Mouse (Mus musculus): Measurements from ENCODE around the gene Pbx4. TPM values are rescaled to one million over a fixed set of nuclear protein-coding genes. Genes with fewer than 3 reads are reported as not detected.

The Pbx4 gene
- polyA plus RNA-seq, 1 experiment: 3.2 TPM

DNA sequence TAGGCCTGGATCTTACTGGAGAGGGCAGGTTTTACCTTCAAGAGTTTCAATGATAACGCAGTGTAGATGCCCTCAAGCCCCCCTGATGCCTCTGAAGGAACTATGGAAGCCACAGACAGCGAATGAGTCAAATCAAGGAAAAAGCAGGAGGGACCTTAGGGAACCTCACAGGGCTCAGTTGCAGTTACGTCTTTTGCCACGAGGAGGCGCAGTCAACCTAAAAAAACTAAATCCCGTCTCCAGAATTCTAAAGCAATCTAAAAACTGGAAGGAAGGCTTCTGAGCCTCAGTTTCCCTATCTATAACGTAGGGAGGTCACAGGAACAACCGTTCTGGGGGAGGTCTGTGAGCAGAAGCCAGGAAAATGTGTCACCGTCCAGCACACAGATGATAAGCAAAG lies 41.9 kb downstream of the Pbx4 start:
- no peak for DNase-seq (ENCODE audit: low spot score)

DNA sequence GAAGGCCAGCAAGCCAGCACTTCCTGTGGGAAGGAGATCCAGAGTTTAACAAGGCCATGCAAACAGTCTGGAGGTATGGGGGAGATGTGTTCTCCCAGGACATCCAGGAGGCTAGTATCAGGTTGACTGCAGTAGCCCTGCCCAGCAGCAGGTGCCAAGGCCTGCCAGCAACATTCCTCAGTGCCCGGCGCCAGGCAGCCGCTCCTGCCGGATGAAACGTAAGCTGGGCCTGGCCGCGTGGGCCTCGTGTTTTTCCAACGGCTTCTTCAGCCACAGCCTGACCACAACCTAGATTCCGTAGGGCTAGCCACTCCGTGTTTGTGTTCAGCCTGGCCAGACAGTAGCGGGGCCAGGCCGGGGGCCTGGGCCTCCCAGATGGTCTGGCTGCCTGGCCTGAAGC lies 42.4 kb downstream of the Pbx4 start:
- DNase-seq (ENCODE audit: low spot score): no peak

DNA sequence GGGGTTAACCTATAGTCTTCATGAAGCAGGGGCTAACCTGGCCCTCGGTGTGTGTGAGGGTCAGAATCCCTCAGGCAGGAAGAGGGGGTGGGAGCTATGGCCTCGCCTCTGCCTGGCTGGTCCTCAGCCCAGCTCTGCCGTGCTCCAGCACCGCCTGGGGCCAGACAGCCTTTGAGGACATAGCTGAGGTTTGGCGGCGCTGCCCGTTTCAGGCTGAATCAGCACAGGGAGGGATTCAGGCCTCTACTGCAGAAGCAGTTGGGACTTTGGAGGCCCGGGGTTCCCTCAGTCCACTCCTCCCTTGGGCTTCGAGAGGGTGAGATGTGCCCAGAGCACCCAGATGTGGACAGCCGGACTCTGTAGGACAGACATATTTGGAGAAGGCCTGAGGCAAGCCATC lies 43.8 kb downstream of the Pbx4 start:
- no peak for DNase-seq (ENCODE audit: low spot score)

DNA sequence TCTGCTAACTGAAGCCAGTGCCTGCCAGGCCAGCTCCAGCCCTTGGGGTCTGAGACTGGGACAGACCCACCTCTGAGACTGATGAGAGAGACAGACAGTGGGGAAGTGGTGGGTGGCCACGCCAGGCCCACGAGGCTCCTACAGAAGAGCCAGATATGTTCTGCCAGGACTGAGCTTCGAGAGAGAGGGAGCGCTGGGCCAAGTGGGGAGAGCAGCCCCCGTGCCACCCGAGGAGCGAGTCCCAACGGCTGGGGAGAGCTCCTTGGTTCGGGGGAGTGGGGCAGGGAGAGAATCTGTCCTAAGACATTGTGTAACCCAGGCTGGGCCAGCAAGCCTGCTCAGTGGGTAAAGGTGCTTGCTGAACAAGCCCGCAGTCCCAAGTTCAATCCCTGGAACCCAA lies 44.7 kb downstream of the Pbx4 start:
- DNase-seq (ENCODE audit: low spot score): no peak

DNA sequence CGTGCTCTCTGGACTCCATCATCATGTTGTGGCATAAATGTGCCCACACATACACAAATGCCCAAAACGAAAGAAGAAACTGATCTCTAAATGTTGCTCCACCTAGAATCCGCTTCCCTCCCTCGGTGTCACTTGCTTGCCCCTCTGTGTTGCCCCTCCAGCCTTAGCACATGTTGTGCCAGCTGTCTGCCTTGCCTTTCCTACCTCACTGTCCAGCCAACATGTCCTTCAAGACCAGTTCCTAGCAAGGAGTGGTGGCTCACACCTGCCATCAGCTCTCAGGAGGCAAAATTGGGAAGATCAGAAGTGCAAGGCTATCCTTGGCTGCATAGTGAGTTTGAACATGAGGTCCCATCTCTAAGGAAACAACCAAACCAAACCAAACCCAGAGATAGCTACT lies 45.1 kb downstream of the Pbx4 start:
- no peak for DNase-seq (ENCODE audit: low spot score)

DNA sequence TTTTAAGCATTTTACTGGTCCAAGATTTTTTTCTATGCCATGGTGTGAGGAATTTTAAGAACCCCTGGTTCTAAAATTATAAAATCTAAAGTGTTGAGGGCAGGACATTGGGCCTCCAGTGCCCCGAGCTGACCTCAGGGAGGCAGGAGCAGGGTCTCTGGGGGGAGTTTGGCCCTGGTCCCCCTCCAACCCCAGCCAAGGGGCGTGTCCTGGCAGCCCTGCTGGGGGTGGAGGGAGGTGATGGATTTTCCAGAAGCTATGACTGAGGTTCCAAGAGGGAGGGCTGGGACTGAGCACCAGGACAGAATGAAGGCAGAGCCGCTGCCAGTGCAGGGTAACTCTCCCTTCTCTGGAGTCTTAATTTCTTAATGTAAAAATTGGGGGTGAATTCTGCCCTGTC lies 45.7 kb downstream of the Pbx4 start:
- DNase-seq (ENCODE audit: low spot score): no peak

DNA sequence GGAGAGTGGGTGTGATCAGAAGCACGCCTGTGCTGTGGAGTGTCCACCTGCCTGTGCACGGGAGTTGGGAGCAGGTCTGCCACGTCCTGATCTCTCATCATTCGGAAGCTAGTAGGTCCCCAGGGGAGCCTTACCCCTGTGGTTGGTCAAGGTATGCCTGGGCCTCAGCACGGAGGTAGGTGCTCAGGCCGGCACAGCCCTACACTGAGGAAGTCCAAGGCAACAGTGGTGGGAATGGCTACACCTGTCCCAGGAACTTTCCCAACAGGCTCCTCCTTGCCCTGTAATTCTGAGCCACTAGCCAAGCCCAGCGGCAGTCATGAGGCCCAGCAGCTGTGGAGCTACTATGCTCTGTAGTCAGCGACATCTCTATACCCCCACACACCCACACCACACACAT lies 47.4 kb downstream of the Pbx4 start:
- no peak for DNase-seq (ENCODE audit: low spot score)

DNA sequence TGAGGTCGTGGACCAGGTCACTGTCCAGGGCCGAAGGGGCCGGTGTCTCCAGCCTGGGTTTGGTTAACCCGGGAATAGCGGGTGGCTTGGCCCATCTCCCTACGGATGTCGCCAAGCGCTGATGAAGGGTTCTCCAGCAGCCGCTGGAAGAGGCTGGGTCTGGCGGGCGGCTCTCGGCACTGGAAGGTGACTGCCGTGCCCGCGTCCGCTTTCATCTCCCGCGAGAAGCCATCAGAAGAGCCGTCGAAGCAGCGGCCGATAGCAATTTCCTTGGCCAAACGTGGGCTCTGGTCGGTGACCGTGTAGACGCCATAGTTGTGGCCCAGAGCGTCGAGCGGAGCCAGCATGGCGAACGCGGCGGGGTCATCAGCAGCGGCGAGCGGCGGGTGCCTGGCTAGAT lies 48.5 kb downstream of the Pbx4 start:
- DNase-seq (ENCODE audit: low spot score): no peak

DNA sequence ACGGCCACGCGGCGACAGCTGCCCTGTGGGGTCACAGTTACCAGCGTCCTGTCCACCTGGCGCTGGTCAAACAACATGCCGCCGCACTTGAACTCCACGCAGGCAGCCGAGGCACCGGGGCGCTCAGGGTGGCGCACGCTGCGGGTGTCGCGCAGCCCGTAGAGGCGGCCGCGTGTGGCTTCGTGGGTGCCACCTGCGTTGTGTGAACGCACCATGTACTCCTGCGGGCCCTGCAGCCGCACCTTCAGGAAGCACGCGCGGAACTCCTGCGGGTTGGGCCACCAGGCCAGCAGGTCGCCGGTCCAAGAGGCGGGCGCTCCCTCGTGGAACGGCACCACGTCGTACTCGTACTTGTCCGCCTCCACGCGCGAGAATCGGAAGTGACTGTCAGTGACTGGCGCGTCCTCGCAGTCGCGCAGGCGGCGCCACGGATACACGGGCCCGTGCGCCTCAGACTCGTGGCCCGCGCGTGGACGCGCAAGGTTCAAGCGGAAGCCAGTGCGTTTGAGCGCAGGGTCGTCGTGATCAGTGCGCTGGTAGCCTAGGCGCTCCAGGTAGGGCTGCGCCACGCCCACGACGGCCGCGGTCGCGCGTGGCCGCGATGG lies 49.1 kb downstream of the Pbx4 start:
- DNase-seq (ENCODE audit: low spot score): no peak

DNA sequence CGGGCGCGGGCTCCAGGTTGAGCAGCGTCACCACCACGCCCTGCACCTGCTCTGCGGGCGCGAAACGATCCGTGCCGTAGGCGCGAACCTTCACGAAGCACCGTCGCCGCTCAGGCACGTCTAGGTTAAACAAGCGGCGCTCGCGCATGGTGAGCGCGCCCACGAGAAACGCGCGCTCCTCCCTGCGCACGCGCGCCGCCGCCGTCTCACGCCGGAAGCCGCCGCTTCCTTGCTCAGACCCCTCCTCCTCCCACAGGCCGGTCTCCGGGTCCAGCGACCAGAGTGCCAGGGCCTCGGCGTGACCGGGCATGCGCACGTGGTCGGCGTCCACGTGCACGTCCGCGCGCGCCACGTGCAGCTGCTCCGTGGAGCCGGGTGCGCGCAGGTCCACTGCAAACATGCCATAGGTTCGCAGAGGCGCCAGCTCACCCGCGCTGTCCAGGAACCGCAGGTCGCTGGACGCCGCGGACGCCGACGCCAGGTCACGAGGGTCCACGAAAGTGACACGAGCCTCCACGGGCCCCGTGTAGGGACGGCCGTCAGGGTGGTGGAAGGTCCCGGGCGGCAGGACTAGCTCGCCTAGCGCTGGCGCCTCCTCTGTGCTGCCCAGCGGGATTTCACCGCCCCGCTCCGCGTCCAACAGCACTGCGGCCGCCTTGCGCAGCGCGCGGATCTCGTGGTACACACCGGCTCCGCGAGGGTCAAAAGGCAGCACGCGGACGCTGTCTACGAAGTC lies 49.9 kb downstream of the Pbx4 start:
- DNase-seq (ENCODE audit: low spot score): no peak

DNA sequence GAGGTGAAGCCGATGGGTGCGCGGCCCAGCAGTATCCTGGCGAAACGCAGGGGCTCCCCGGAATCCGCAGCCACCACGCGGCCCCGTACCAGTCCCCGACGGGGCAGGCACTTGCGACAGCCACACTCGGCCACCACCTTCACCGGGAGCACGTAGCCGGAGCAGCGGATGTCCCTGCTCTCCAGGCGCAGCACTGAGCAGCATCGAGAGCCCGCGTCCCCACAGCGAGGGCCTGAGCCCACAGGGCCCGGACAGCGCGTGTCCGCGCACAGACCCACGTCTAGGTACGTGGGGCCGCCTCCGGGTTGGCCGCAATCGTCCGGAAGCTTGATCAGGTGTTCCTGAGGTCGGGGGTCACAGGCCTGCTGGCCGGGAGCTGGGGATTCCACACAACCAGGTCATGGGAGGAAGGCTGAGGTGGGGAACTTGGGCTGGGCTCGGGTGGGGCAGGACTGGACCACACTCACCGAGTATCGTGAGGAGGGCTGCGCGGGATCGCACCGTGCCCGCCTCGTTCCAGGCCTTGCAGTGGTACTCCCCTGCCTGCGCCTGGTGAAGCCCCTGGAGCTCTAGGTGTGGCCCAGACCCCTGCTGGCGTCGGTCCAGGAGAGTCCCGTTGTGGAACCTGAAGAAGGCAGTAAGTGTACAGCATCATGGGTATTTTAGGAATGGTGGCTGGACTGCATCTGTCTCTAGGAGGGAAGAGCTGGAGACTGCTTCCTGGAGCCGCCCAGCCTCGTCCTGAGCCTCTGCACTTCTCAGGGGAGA lies 50.7 kb downstream of the Pbx4 start:
- no peak for DNase-seq (ENCODE audit: low spot score)

DNA sequence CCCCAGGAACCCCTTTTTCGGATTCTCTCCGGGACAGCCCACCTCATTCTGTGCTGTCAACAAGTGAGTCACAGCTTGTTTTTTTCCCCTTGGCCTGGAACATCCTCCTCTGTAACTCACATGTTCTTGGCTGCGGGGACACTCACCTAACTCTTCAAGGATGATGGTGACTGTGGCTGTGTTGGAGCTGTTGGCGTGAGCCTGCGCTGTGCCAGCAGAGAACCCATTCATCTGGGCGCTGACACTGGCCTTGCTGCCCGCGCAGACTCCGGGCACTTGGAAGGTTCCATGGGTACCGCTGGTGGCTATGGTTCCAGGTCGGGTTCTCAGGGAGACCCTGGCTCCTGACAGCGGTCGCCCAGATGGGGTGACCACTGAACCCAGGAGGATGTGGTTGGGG lies 51.9 kb downstream of the Pbx4 start:
- DNase-seq (ENCODE audit: low spot score): no peak

DNA sequence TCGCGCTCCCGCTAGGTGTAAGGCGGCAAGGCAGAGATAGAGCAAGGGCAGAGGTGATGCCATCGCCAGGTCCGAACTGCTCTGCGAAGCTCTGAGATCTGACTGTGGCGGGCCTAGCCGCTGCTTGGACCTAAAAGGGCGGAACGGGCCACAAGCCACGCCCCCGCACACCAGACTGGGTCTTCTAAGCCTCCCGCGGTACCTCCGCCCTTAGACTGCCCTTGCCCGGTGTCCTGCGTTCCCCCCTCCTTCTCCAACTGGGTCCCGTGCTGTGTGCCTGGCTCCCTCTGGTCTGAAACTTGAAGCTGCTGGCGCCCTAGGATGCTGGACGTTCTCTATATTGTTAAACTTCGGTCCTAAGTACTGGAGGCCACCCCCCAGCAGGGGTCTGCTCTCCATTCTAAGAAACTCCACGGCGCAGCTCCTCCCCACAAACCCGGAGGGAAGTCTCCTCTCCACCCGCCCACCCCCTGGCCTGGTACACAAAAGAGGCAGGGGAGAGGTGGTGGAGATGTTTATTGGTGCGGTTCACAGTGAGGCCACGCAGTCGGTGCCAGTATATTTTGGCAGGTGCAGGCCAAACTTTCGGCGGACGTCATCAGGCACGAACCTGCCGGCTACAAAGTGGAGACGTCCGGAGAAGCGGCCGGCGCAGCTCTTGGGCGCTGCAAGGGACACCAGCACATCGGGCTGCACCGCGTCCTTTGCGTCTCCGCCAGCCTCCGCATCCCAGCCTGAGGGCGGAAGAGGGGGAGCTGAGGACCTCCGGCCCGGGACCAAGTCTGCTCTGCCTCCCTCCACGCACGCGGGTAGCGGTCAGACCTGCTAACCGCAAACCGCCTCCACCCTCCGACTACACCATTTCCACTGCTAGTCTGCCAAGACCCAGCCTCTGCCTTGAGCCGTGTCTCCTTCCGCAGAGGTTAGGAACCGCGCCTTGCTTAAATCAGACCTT lies 55.3 kb downstream of the Pbx4 start, which contains the start of gene Cilp2:
Cilp2 (minus strand) TSS at position 399 of the 955 bp plus-strand sequence.
- DNase-seq (ENCODE audit: low spot score): no peak

DNA sequence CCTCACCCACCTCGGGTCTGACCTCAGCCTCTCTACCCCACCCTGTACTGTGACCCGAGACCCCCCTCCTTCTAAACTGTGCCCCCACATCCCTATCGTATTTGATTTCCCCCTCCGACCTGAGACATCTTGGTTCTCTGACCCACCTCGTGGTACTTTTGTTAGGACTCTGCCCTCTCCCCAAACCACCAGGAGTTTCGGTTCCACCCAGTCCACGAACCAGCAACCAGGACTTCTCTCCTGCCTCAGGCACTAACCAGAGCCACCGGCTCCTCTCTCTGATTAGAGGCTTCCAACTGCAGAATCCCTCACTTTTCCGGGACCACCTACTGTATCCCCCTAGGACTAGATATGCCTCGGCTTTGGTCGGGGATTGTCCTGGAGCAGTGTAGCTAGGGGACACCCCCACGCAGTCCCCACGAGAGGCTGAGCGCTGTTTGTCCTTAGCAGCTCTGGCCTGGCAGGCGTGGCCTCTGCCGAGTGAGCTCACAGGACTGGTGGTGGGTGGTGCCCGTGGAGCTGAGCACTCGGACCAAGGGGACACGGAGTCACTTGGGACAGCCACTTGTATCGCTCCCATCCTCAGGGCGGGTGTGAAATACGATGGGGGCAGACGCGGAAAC lies 56.1 kb downstream of the Pbx4 start:
- DNase-seq (ENCODE audit: low spot score): no peak

DNA sequence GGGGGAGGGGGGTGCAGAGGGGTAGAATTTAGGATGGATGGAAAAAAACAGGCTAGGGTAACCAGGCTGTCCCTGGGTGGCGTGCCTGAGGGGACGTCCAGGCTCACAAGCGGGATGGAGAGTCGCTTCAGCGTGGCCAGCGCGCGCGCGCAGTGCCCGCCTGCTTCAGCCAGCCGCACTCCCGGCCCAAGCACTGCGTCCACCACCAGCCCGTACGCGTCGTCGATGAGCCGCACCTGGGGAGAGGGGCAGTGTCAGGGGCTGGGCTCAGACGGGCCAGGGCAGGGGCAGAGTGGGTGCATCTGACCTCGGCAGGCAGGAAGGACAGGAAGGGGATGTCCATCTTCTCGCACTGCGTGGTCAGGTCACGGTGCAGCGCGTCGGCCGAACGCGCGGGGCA lies 56.6 kb downstream of the Pbx4 start:
- no peak for DNase-seq (ENCODE audit: low spot score)

DNA sequence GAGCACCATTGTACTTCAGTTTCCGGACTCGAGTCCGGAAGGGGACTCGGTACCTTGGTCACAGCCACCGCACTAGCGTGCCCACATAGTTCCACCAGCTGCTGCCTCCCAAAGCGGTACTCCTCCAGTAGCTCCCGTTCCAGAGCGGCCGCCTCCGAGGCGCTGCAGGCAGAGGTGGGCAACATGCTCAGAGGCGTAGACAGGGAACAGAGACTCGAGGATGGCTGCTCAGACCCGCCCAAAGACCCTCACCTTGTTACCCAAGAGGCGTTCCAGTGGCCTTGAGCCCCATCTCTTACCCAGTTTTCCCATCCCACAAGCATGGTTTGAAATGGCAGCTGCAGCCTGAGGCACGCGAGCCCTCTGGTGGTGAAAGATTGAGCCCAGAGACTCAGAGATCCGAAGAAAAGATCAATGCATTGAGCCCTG lies 58.5 kb downstream of the Pbx4 start:
- DNase-seq (ENCODE audit: low spot score): no peak

DNA sequence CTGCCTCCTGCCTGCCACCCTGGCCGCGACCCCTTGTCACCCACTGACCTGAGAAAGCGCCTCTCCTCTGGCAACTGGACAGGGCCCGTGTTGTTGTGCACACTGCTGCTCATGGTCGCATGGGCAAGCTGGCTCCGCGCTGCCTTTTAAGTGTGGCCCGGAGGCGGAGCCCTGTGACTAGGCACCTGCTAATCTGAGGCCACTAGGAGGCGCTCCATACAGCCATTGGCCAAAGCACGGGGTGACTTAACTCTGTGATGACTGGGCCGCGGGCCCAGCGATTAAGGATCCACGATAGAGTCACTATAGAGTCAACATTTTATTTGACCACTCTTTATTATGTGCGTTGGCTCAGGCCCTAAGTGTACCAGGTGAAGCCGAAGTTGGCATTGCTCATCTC lies 61.6 kb downstream of the Pbx4 start:
- DNase-seq (ENCODE audit: low spot score): no peak

DNA sequence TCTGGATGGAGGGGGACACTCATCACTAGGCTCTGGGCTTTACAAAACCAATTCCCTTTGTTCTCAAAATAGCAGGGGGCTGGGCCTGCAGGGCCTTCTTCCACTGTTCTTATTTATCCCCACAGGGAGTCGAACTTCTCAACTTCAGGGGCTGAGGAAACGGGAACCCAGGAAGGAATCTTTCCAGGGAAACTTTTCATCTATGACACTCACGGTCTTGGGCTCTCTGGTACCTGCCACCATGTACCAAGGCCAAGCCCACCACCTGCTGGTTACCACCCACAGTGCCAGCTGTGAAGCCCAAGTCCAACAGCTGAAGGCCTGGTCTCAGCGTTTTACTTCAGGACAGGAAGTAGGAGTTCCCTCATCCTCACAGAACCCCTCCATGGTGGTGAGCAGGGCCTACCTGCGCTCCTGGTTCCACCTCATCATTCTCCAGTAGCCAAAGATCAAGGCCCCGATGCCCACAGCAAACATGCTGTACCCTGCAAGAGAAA lies 62.6 kb downstream of the Pbx4 start:
- no peak for DNase-seq (ENCODE audit: low spot score)

DNA sequence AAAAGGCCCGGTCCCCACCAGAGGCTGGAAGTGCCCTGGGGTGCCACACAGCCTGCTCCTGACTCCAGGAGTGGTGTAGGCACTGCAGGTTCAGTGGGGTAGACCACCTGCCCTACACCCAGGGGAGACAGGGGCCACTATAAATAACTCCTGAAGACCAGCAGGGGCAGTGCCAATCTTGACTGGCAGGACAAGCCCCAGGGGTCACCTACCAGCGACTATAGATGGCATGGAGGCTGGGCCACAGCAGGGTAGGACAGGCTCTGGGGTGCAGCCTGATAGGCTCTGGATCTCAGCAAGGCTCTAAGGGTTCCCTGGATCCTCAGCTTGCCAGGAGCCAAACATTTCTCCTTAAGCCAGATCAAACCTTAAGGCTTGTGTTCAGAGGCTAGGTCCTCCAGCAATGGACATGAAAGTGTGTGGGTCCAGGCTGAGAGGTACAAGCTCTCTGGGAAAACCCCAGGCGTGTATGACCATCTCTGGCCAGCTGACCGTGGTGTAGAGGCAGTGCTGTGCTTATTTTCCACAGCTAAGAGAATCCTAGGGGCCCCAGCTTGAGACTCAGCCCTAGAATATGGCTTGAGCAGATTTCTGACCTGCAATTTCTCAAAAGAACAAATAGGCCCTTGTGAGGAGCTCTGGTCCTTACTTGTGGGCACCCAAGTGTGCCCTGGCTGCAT lies 63.6 kb downstream of the Pbx4 start:
- DNase-seq (ENCODE audit: low spot score): no peak

DNA sequence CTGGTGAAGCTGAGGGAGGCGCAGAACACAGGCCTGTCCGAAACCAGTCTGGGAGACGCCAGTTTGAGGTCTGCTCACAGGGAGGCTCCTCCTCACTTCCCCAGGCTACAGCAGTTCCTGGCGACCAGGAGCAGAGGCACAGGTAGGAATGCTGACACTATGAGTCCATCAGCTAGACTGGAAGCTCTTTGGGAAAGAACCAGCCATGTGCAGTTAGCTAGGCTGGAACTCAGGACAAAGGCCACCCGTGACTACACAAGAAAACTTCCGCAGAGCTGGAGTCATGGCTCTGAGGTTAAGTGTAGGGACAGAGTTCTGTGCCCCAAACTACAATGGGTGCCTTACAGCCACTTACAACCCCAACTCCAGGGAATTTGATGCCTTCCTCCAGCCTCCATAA lies 65.6 kb downstream of the Pbx4 start:
- no peak for DNase-seq (ENCODE audit: low spot score)

DNA sequence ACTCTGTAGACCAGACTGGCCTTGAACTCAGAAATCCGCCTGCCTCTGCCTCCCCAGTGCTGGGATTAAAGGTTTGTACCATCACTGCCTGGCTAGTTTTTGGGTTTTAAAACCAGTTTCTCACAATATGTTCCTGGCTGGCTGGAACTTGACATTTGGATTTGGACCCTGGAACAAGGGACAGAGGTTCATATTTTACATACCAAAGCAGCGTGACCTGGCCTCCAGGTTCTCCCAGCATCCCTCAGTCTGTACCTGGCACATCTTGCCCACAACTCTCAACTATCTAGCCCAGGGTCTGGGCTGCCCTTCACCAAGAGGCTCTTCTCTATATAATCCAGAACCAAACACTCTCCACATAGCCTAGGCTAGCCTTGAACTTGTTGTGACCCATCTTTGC lies 67.6 kb downstream of the Pbx4 start:
- DNase-seq (ENCODE audit: low spot score): no peak

All from urinary bladder, adult 2 months (tissue).